Mouse (Mus musculus) myocyte (in vitro differentiated cells): ENCODE results near the gene Tia1. TPM values are rescaled to one million over a fixed set of nuclear protein-coding genes. Genes with fewer than 3 reads are reported as not detected.
A peak's percentile ranks its signal among the peaks of the same experiment; 100 is the strongest.

ENCODE experiments used
- H3K27me3 ChIP-seq: one replicate; pipeline ENCODE4 v1.6.1; 2011; ENCODE audit not compliant: control insufficient read depth, insufficient read depth, insufficient read length
- H3K36me3 ChIP-seq: one replicate; pipeline ENCODE4 v1.6.1; 2011; ENCODE audit not compliant: control insufficient read depth, insufficient read depth
- H3K4me2 ChIP-seq: one replicate; pipeline ENCODE4 v1.6.1; 2011; ENCODE audit warnings: low read depth, control low read depth
- H3K4me3 ChIP-seq: one replicate; pipeline ENCODE4 v1.5.1; 2011; ENCODE audit warnings: mild to moderate bottlenecking, control low read depth, moderate library complexity
- H3K79me2 ChIP-seq: one replicate; pipeline ENCODE4 v1.6.1; 2011; ENCODE audit not compliant: control insufficient read depth, insufficient read depth
- H3ac ChIP-seq: one replicate; pipeline ENCODE4 v1.6.1; 2011; ENCODE audit not compliant: control insufficient read depth, insufficient read length
- CEBPB ChIP-seq: IDR thresholded peaks from 2 replicates; pipeline ENCODE4 v1.6.1; 2011; ENCODE audit warnings: mild to moderate bottlenecking, moderate library complexity; ENCODE audit not compliant: poor library complexity, insufficient read depth, severe bottlenecking
- E2F4 ChIP-seq: IDR thresholded peaks from one replicate; pipeline ENCODE4 v1.6.1; 2011; ENCODE audit warnings: mild to moderate bottlenecking, control low read depth, moderate library complexity; ENCODE audit not compliant: insufficient read depth
- MAX ChIP-seq: IDR thresholded peaks from one replicate; pipeline ENCODE4 v1.6.1; 2011; ENCODE audit warnings: low read depth, mild to moderate bottlenecking, control low read depth
- MYOD1 ChIP-seq, 3 experiments: IDR thresholded peaks; one replicate each; pipeline ENCODE4 v1.6.1; 2011; ENCODE audit warnings: control low read depth in 2 of 3, low read depth in 2 of 3, mild to moderate bottlenecking in 2 of 3, moderate library complexity in 1 of 3; ENCODE audit not compliant: insufficient read length in 2 of 3, control insufficient read depth in 1 of 3
- MYOG ChIP-seq, 3 experiments: IDR thresholded peaks; one replicate each; pipeline ENCODE4 v1.6.1; 2011; ENCODE audit warnings: control low read depth in 2 of 3, low read depth in 2 of 3, mild to moderate bottlenecking in 2 of 3; ENCODE audit not compliant: insufficient read length in 2 of 3, control insufficient read depth in 1 of 3, insufficient read depth in 1 of 3
- POLR2A ChIP-seq: IDR thresholded peaks from one replicate; pipeline ENCODE4 v1.6.1; 2011; ENCODE audit warnings: low read depth, mild to moderate bottlenecking, control low read depth, moderate library complexity; ENCODE audit not compliant: insufficient read length
- POLR2AphosphoS2 ChIP-seq: IDR thresholded peaks from one replicate; pipeline ENCODE4 v1.6.1; 2011; ENCODE audit warnings: low read depth, control low read depth; ENCODE audit not compliant: insufficient read length
- REST ChIP-seq: IDR thresholded peaks from one replicate; pipeline ENCODE4 v1.6.1; 2011; ENCODE audit warnings: mild to moderate bottlenecking, control low read depth, moderate library complexity; ENCODE audit not compliant: insufficient read depth, insufficient read length
- SRF ChIP-seq: IDR thresholded peaks from one replicate; pipeline ENCODE4 v1.6.1; 2011; ENCODE audit warnings: low read depth; ENCODE audit not compliant: control insufficient read depth, insufficient read length
- TCF12 ChIP-seq: IDR thresholded peaks from one replicate; pipeline ENCODE4 v1.6.1; 2011; ENCODE audit warnings: mild to moderate bottlenecking, control low read depth; ENCODE audit not compliant: poor library complexity, insufficient read depth, severe bottlenecking
- TCF3 ChIP-seq: IDR thresholded peaks from one replicate; pipeline ENCODE4 v1.6.1; 2011; ENCODE audit warnings: low read depth, control low read depth; ENCODE audit not compliant: insufficient read length
- USF1 ChIP-seq: IDR thresholded peaks from one replicate; pipeline ENCODE4 v1.6.1; 2011; ENCODE audit warnings: low read depth, mild to moderate bottlenecking, control low read depth, moderate library complexity
- polyA plus RNA-seq: library from polyadenylated mRNA; unstranded; fragments of >200 nt; fragmentation: generic; extraction: Trizol; gene quantifications from one replicate; pipeline ENCODE4 v1.2.1, GENCODE M21; 2012; ENCODE audit warnings: missing spikeins

Gene Tia1
- polyA plus RNA-seq, 1 experiment: 12.8 TPM

GRCm38 (mm10) chr6:86439119-86439496 is 35.1 kb downstream of the Tia1 start:
- Histone ChIP-seq H3ac (peak overlapping the region; percentile 67), H3K79me2 (peaks cover 11% of the 10 kb centered on the region), H3K36me3 (peaks cover 10% of the 10 kb centered on the region), H3K4me2 (peak overlapping the region; percentile 93), H3K27me3 (no peaks in the 10 kb centered on the region), H3K4me3 (peak overlapping the region; percentile 74)
- TF ChIP-seq SRF (no peak), MAX (no peak), TCF3 (no peak), MYOG (IDR thresholded peaks at IDR 0.05; ENCODE audit: control insufficient read depth in 1 of 3, insufficient read depth in 1 of 3, insufficient read length in 2 of 3, low read depth in 2 of 3) (no peak), REST (no peak), USF1 (no peak), TCF12 (no peak), CEBPB (no peak), MYOD1 (IDR thresholded peaks at IDR 0.05; ENCODE audit: control insufficient read depth in 1 of 3, insufficient read length in 2 of 3, low read depth in 2 of 3) (no peak), POLR2AphosphoS2 (no peak), E2F4 (no peak), POLR2A (no peak)

DNA sequence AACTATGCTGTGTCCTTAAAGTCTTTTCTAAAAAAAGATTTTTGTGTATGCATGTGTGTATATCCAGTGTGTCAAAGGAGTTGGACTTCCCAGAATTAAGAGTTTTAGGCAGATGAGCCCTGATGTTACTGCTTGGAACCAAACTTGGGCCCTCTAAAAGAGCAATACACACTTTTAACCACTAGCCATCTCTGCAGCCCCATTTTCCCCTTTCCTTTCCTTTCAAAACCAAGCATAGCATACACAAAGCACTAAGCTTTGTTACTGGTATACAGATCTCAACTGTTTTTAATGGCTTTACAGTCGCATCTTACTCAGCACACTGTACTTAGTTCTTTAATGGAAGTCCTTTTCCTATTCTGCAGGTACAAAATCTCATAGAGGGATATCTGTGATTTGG is 35.5 kb downstream of the Tia1 start:
- peak overlapping the region; percentile 93 for H3K4me2 ChIP-seq
- peak overlapping the region; percentile 67 for H3ac ChIP-seq
- H3K79me2 ChIP-seq: peaks cover 11% of the 10 kb centered on the region
- peaks cover 5% of the 10 kb centered on the region for H3K36me3 ChIP-seq
- peak overlapping the region; percentile 74 for H3K4me3 ChIP-seq
- TF ChIP-seq MYOG (IDR thresholded peaks at IDR 0.05; ENCODE audit: control insufficient read depth in 1 of 3, insufficient read depth in 1 of 3, insufficient read length in 2 of 3, low read depth in 2 of 3) (no peak), SRF (no peak), USF1 (no peak), POLR2AphosphoS2 (no peak), E2F4 (no peak), TCF12 (no peak), TCF3 (no peak), MAX (no peak)
- no peaks in the 10 kb centered on the region for H3K27me3 ChIP-seq

GRCm38 (mm10) chr6:86441571-86441970 is 37.6 kb downstream of the Tia1 start:
- no peak for TF ChIP-seq TCF3
- no peak for TF ChIP-seq POLR2A
- TF ChIP-seq POLR2AphosphoS2: no peak
- no peak for TF ChIP-seq TCF12
- Histone ChIP-seq H3K27me3 (no peaks in the 10 kb centered on the region), H3K79me2 (peaks cover 11% of the 10 kb centered on the region), H3ac (no peak overlapping the region), H3K4me3 (no peak overlapping the region), H3K4me2 (no peak overlapping the region), H3K36me3 (no peaks in the 10 kb centered on the region)

- peaks cover 20% of the 10 kb centered on the region for H3K36me3 ChIP-seq
- H3K27me3 ChIP-seq: no peaks in the 10 kb centered on the region
- no peaks in the 10 kb centered on the region for H3K79me2 ChIP-seq
- no peak overlapping the region for H3K4me3 ChIP-seq
- no peak overlapping the region for H3ac ChIP-seq
- no peak for TF ChIP-seq TCF12
- TF ChIP-seq TCF3: no peak
- TF ChIP-seq MYOG (IDR thresholded peaks at IDR 0.05; ENCODE audit: control insufficient read depth in 1 of 3, insufficient read depth in 1 of 3, insufficient read length in 2 of 3, low read depth in 2 of 3): no peak
- TF ChIP-seq MYOD1 (IDR thresholded peaks at IDR 0.05; ENCODE audit: control insufficient read depth in 1 of 3, insufficient read length in 2 of 3, low read depth in 2 of 3): no peak
- no peak for TF ChIP-seq MAX
- TF ChIP-seq CEBPB: no peak
- TF ChIP-seq REST: no peak
- no peak for TF ChIP-seq USF1
- TF ChIP-seq SRF: no peak
- no peak for TF ChIP-seq E2F4
- no peak for TF ChIP-seq POLR2AphosphoS2
- TF ChIP-seq POLR2A: no peak
- no peak overlapping the region for H3K4me2 ChIP-seq
Measured at GRCm38 (mm10) chr6:86445551-86445950, 41.5 kb downstream of the Tia1 start.

DNA sequence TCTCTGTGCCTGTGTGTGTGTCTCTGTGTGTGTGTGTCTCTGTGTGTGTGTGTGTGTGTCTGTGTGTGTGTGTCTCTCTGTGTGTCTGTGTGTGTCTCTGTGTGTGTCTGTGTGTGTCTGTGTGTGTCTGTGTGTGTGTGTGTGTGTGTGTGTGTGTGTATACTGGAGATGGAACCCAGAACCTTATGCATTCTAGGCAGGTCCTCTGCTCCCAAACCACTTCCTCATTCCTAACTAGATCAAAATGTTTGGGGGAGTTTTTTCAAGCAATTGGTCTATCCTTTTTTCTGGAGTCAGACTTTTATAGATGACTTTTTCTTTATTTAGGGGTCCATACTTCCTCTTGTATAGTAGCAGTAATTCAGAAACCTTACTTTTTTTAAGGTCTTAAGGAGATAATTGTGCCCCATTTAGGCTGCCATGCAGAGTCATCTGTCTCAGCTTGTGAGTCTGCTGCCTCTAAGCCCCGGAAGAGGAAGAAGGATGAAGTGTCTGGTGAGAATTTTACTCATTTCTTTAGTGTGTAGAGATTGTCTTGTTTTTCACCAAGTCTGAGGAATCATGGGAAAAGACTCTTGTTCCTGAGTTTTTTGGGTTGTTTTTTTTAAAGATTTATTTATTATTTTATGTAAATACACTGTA is 43.0 kb downstream of the Tia1 start:
- Histone ChIP-seq H3K4me2 (no peak overlapping the region), H3K79me2 (no peaks in the 10 kb centered on the region), H3K27me3 (no peaks in the 10 kb centered on the region), H3K36me3 (peaks cover 20% of the 10 kb centered on the region), H3ac (no peak overlapping the region), H3K4me3 (no peak overlapping the region)
- TF ChIP-seq CEBPB (no peak), TCF12 (no peak), E2F4 (no peak), TCF3 (no peak), POLR2AphosphoS2 (no peak), SRF (no peak), MYOG (IDR thresholded peaks at IDR 0.05; ENCODE audit: control insufficient read depth in 1 of 3, insufficient read depth in 1 of 3, insufficient read length in 2 of 3, low read depth in 2 of 3) (no peak), MYOD1 (IDR thresholded peaks at IDR 0.05; ENCODE audit: control insufficient read depth in 1 of 3, insufficient read length in 2 of 3, low read depth in 2 of 3) (no peak), USF1 (no peak), REST (no peak)
